In genomic region chr3:90749658-90750057, GRCm38 (mm10) we compare ENCODE assay signal across 33 mouse cellular contexts. TPM values are rescaled to one million over a fixed set of nuclear protein-coding genes. Genes with fewer than 3 reads are reported as not detected.
A peak's percentile ranks its signal among the peaks of the same experiment; 100 is the strongest.
DNase-seq lines count a peak whose midpoint lies in the region; ATAC-seq lines count a peak whose summit lies in the region.
"Had no signal": no experiment of that assay in that cellular context is flagged by ENCODE, and none has a peak within 500 bp of the region (broad histone marks: within the 10 kb centered on the region; RNA-seq: fewer than 3 reads in every experiment).

No protein-coding gene starts in this region.

- H3K9me3 ChIP-seq in intestine, embryonic 15.5 days = no peaks in the 10 kb centered on the region
- H3K9me3 ChIP-seq: forebrain, embryonic 10.5 days; heart, embryonic 10.5 days; heart, embryonic 13.5 days had no signal

- peak; percentile 1 to 3 for DNase-seq in layer of hippocampus, adult 18-20 months (ENCODE audit: low spot score in 2 of 2)
- no peak for DNase-seq in layer of hippocampus, postnatal 14 days (ENCODE audit: low spot score in 2 of 2)
- DNase-seq in right cerebral cortex, adult 18-20 months = peak; percentile 2
- DNase-seq in right cerebral cortex, postnatal 10 days (ENCODE audit: low spot score in 2 of 2) = no peak
- DNase-seq in telencephalon, adult 2 months (ENCODE audit: low read depth, low spot score) = peak; percentile 12
- DNase-seq: adrenal gland, adult 8-10 months; adrenal gland, postnatal 25 days; cerebellum, adult 18-20 months; cerebellum, adult 9-10 months; cerebellum, postnatal 14 days; gastrocnemius, postnatal 25 days; heart, adult 2 months; heart, postnatal 14 days; heart, postnatal 4 days had no signal

- ATAC-seq in intestine, embryonic 15.5 days = no peak
- ATAC-seq: activated CD4-positive, CD25-positive, alpha-beta regulatory T cell, adult 4 months; CD4-positive, CD25-positive, alpha-beta regulatory T cell, adult 4 months; forebrain, embryonic 13.5 days; forebrain, embryonic 16.5 days; hindbrain, postnatal 0 days had no signal

- no peak overlapping the region for H3K4me2 ChIP-seq in intestine, embryonic 15.5 days (replicated peaks)
- H3K4me2 ChIP-seq: forebrain, embryonic 13.5 days; heart, embryonic 13.5 days; hindbrain, embryonic 14.5 days had no signal

- H3K27me3 ChIP-seq in intestine, embryonic 15.5 days (replicated peaks) = no peaks in the 10 kb centered on the region
- H3K27me3 ChIP-seq: forebrain, embryonic 13.5 days; heart, embryonic 13.5 days had no signal

- H3K4me1 ChIP-seq in intestine, embryonic 15.5 days (replicated peaks) = no peaks in the 10 kb centered on the region
- H3K4me1 ChIP-seq: forebrain, embryonic 10.5 days; forebrain, embryonic 13.5 days; heart, embryonic 10.5 days; heart, embryonic 13.5 days had no signal

- no peak overlapping the region for H3K27ac ChIP-seq in intestine, embryonic 15.5 days
- H3K27ac ChIP-seq: forebrain, embryonic 10.5 days; forebrain, embryonic 13.5 days; heart, adult 2 months; heart, embryonic 10.5 days; heart, embryonic 13.5 days; hindbrain, embryonic 14.5 days; hindbrain, postnatal 0 days had no signal

- H3K4me3 ChIP-seq in intestine, embryonic 15.5 days (replicated peaks) = no peak overlapping the region
- H3K4me3 ChIP-seq: forebrain, embryonic 10.5 days; forebrain, embryonic 13.5 days; heart, adult 2 months; heart, embryonic 10.5 days; heart, embryonic 13.5 days had no signal

- H3K36me3 ChIP-seq in intestine, embryonic 15.5 days = no peaks in the 10 kb centered on the region
- H3K36me3 ChIP-seq: forebrain, embryonic 10.5 days; heart, embryonic 10.5 days; heart, embryonic 13.5 days had no signal

- no peak overlapping the region for H3K9ac ChIP-seq in intestine, embryonic 15.5 days
- H3K9ac ChIP-seq: forebrain, embryonic 13.5 days; heart, embryonic 13.5 days; hindbrain, embryonic 14.5 days had no signal

- 91% methylated on average over 1 of the region's 1 CpGs for WGBS in intestine, embryonic 15.5 days

RNA-seq across cellular contexts. Expression of gene Pglyrp4, which starts 23.0 kb away (rescaled TPM):
- not detected for total RNA-seq in layer of hippocampus, adult 18-20 months (2021)
- total RNA-seq in layer of hippocampus, postnatal 14 days (2021) = not detected
- polyA plus RNA-seq in intestine, embryonic 15.5 days (2015; fragmentation: Nextera tagmentation; extraction: Ambion mirVana) = not detected in 2 replicates
- total RNA-seq: adrenal gland, adult 8-10 months; adrenal gland, postnatal 25 days; gastrocnemius, adult 8-10 months; gastrocnemius, postnatal 25 days; granulocyte monocyte progenitor cell, adult 5-6 weeks; heart, adult 2 months; heart, postnatal 14 days; heart, postnatal 4 days; hindbrain, postnatal 0 days; MEL had no signal
- polyA plus RNA-seq: activated CD4-positive, CD25-positive, alpha-beta regulatory T cell, adult 4 months; C2C12; CD4-positive, CD25-positive, alpha-beta regulatory T cell, adult 4 months; embryonic facial prominence, embryonic 11.5 days; forebrain, embryonic 10.5 days; forebrain, embryonic 13.5 days; forebrain, embryonic 16.5 days; frontal cortex, adult 2 months; heart, adult 2 months; heart, embryonic 10.5 days; heart, embryonic 13.5 days; heart, embryonic 16.5 days; hindbrain, embryonic 11.5 days; hindbrain, embryonic 14.5 days; hindbrain, postnatal 0 days had no signal

RNA-seq across cellular contexts. Expression of gene Gm5849, which starts 28.0 kb away (rescaled TPM):
- not detected for total RNA-seq in layer of hippocampus, adult 18-20 months (2021)
- not detected for total RNA-seq in layer of hippocampus, postnatal 14 days (2021)
- polyA plus RNA-seq in intestine, embryonic 15.5 days (2015; fragmentation: Nextera tagmentation; extraction: Ambion mirVana) = not detected in 2 replicates
- total RNA-seq: adrenal gland, adult 8-10 months; adrenal gland, postnatal 25 days; gastrocnemius, adult 8-10 months; gastrocnemius, postnatal 25 days; granulocyte monocyte progenitor cell, adult 5-6 weeks; heart, adult 2 months; heart, postnatal 14 days; heart, postnatal 4 days; hindbrain, postnatal 0 days; MEL had no signal
- polyA plus RNA-seq: activated CD4-positive, CD25-positive, alpha-beta regulatory T cell, adult 4 months; C2C12; CD4-positive, CD25-positive, alpha-beta regulatory T cell, adult 4 months; embryonic facial prominence, embryonic 11.5 days; embryonic facial prominence, embryonic 14.5 days; forebrain, embryonic 10.5 days; forebrain, embryonic 13.5 days; forebrain, embryonic 16.5 days; frontal cortex, adult 2 months; heart, adult 2 months; heart, embryonic 10.5 days; heart, embryonic 13.5 days; heart, embryonic 16.5 days; hindbrain, embryonic 11.5 days; hindbrain, embryonic 14.5 days; hindbrain, postnatal 0 days had no signal

RNA-seq across cellular contexts. Expression of gene S100a9, which starts 54.1 kb away (rescaled TPM):
- not detected for total RNA-seq in layer of hippocampus, adult 18-20 months (2021)
- under 1 TPM in 1 of 2 experiments, not detected in 1; 0.83 TPM for total RNA-seq in layer of hippocampus, postnatal 14 days (2021)
- polyA plus RNA-seq in intestine, embryonic 15.5 days (2015; fragmentation: Nextera tagmentation; extraction: Ambion mirVana) = 17.5 and 30.8 TPM in 2 replicates
- total RNA-seq: gastrocnemius, adult 8-10 months; MEL had no signal
- polyA plus RNA-seq: C2C12; CD4-positive, CD25-positive, alpha-beta regulatory T cell, adult 4 months; forebrain, embryonic 10.5 days; heart, embryonic 10.5 days had no signal

Comparison
In these comparisons a context has a peak if more than half of its experiments do, and no peak if none do; other contexts are left out.
1. DNase-seq: peak in layer of hippocampus, adult 18-20 months (2 of 2), right cerebral cortex, adult 18-20 months (single experiment) and telencephalon, adult 2 months (single experiment); none in layer of hippocampus, postnatal 14 days (0 of 2) and right cerebral cortex, postnatal 10 days (0 of 2).